Comparison of ENCODE assay signal across 21 mouse cellular contexts in genomic region chr3:127077369-127077768, GRCm38 (mm10).
A peak's percentile ranks its signal among the peaks of the same experiment; 100 is the strongest.
DNase-seq lines count a peak whose midpoint lies in the region; ATAC-seq and TF ChIP-seq lines count a peak whose summit lies in the region.
"Had no signal": no experiment of that assay in that cellular context is flagged by ENCODE, and none has a peak within 500 bp of the region (broad histone marks: within the 10 kb centered on the region; RNA-seq: fewer than 3 reads in every experiment).

No protein-coding gene starts in this region.

- no peak overlapping the region for H3K4me2 ChIP-seq in liver, embryonic 12.5 days
- no peak overlapping the region for H3K4me2 ChIP-seq in forebrain, embryonic 15.5 days (replicated peaks)
- H3K4me2 ChIP-seq: embryonic facial prominence, embryonic 12.5 days; forebrain, embryonic 13.5 days had no signal

- H3K36me3 ChIP-seq in liver, adult 2 months (ENCODE audit: control insufficient read depth, insufficient read depth, low read length), result no peaks in the 10 kb centered on the region
- H3K36me3 ChIP-seq in liver, embryonic 12.5 days, result no peaks in the 10 kb centered on the region
- no peaks in the 10 kb centered on the region for H3K36me3 ChIP-seq in forebrain, embryonic 15.5 days
- H3K36me3 ChIP-seq: embryonic facial prominence, embryonic 10.5 days; embryonic facial prominence, embryonic 12.5 days had no signal

- H3K4me1 ChIP-seq in liver, adult 2 months (ENCODE audit: control insufficient read depth, insufficient read depth, low read length), result no peaks in the 10 kb centered on the region
- no peaks in the 10 kb centered on the region for H3K4me1 ChIP-seq in liver, embryonic 12.5 days
- no peaks in the 10 kb centered on the region for H3K4me1 ChIP-seq in forebrain, embryonic 15.5 days
- H3K4me1 ChIP-seq: embryonic facial prominence, embryonic 10.5 days; embryonic facial prominence, embryonic 12.5 days had no signal

- ATAC-seq in liver, embryonic 12.5 days, result no peak
- ATAC-seq in granulocyte monocyte progenitor cell, adult 5-6 weeks (replicated peaks; ENCODE audit: poor library complexity, severe bottlenecking), result peak; percentile 67
- ATAC-seq in megakaryocyte progenitor cell, adult 5-6 weeks (replicated peaks; ENCODE audit: poor library complexity), result peak; percentile 46; the same call in 1 of the 2 replicates
- no peak for ATAC-seq in inflammation-experienced regulatory T-cells, adult 6 months
- ATAC-seq in forebrain, embryonic 15.5 days (replicated peaks), result no peak
- ATAC-seq: activated CD4-positive, CD25-positive, alpha-beta regulatory T cell, adult 4 months; forebrain, embryonic 13.5 days; forebrain, embryonic 16.5 days; Patski had no signal

- TF ChIP-seq POLR2A in liver, adult 2 months (IDR thresholded peaks at IDR 0.05; ENCODE audit: extremely low read depth, insufficient read depth, low read length), result no peak

- H3K9me3 ChIP-seq in liver, embryonic 12.5 days (replicated peaks), result no peaks in the 10 kb centered on the region
- H3K9me3 ChIP-seq in forebrain, embryonic 15.5 days, result no peaks in the 10 kb centered on the region
- H3K9me3 ChIP-seq: embryonic facial prominence, embryonic 10.5 days; embryonic facial prominence, embryonic 12.5 days; forebrain, embryonic 13.5 days; G1E had no signal

- H3K79me2 ChIP-seq in liver, adult 2 months (ENCODE audit: control insufficient read depth, insufficient read depth, low read length), result no peaks in the 10 kb centered on the region

- no peaks in the 10 kb centered on the region for H3K27me3 ChIP-seq in liver, adult 2 months (ENCODE audit: control insufficient read depth, insufficient read depth, low read length)
- H3K27me3 ChIP-seq in liver, embryonic 12.5 days (replicated peaks), result no peaks in the 10 kb centered on the region
- H3K27me3 ChIP-seq in forebrain, embryonic 15.5 days, result no peaks in the 10 kb centered on the region
- H3K27me3 ChIP-seq: embryonic facial prominence, embryonic 12.5 days; forebrain, embryonic 13.5 days; Patski had no signal

- TF ChIP-seq CTCF in liver, adult 2 months (IDR thresholded peaks at IDR 0.05; ENCODE audit: low read depth, low read length), result no peak

- WGBS in liver, adult 2 months, result 54% methylated on average over 5 of the region's 5 CpGs
- WGBS in liver, embryonic 12.5 days (ENCODE audit: insufficient replicate concordance), result 68% methylated on average over 5 of the region's 5 CpGs
- 93% methylated on average over 5 of the region's 5 CpGs for WGBS in forebrain, embryonic 15.5 days

- H3K4me3 ChIP-seq in liver, adult 2 months (ENCODE audit: insufficient read depth, low read depth, low read length), result no peak overlapping the region
- H3K4me3 ChIP-seq in liver, embryonic 12.5 days, result no peak overlapping the region
- no peak overlapping the region for H3K4me3 ChIP-seq in forebrain, embryonic 15.5 days
- H3K4me3 ChIP-seq: embryonic facial prominence, embryonic 10.5 days; embryonic facial prominence, embryonic 12.5 days; forebrain, embryonic 13.5 days had no signal

- peak; percentile 19 for DNase-seq in liver, adult 2 months (ENCODE audit: extremely low read depth, low read depth, low spot score)
- DNase-seq: adrenal gland, adult 8-10 months; adrenal gland, postnatal 14 days; adrenal gland, postnatal 36 days; cerebellum, adult 11-12 months; cerebellum, adult 2 months; cerebellum, adult 9-10 months; cerebellum, postnatal 10 days; cerebellum, postnatal 25 days had no signal

- no peak overlapping the region for H3K9ac ChIP-seq in liver, adult 2 months (ENCODE audit: low read depth, low read length)
- no peak overlapping the region for H3K9ac ChIP-seq in liver, embryonic 12.5 days
- no peak overlapping the region for H3K9ac ChIP-seq in forebrain, embryonic 15.5 days (replicated peaks)
- H3K9ac ChIP-seq: embryonic facial prominence, embryonic 12.5 days; forebrain, embryonic 13.5 days had no signal

- no peak overlapping the region for H3K27ac ChIP-seq in liver, adult 2 months (replicated peaks; ENCODE audit: insufficient read depth, low read depth, low read length)
- H3K27ac ChIP-seq in liver, embryonic 12.5 days, result no peak overlapping the region
- no peak overlapping the region for H3K27ac ChIP-seq in forebrain, embryonic 15.5 days (replicated peaks)
- H3K27ac ChIP-seq: embryonic facial prominence, embryonic 10.5 days; embryonic facial prominence, embryonic 12.5 days; forebrain, embryonic 13.5 days had no signal

Comparison
In these comparisons a context has a peak if more than half of its experiments do, and no peak if none do; other contexts are left out.
1. ATAC-seq: peak in granulocyte monocyte progenitor cell, adult 5-6 weeks (single experiment) and megakaryocyte progenitor cell, adult 5-6 weeks (single experiment); none in liver, embryonic 12.5 days (single experiment), inflammation-experienced regulatory T-cells, adult 6 months (single experiment) and forebrain, embryonic 15.5 days (single experiment).